Mouse (Mus musculus): Measurements from ENCODE around the gene Schip1. TPM values are rescaled to one million over a fixed set of nuclear protein-coding genes. Genes with fewer than 3 reads are reported as not detected.
"Not testable (repeated sequence)": the region's sequence is repeated elsewhere in the genome, so short reads cannot be mapped to it uniquely, and the experiment has no call there.

Gene Schip1
- polyA plus RNA-seq, 1 experiment = 0.11 TPM

GRCm38 (mm10) chr3:68059162-68059800, 5.3 kb upstream of the Schip1 start:
- H3K4me1 ChIP-seq (ENCODE audit: control insufficient read depth) = no peaks in the 10 kb centered on the region
- H3K36me3 ChIP-seq (ENCODE audit: control insufficient read depth) = no peaks in the 10 kb centered on the region
- no peaks in the 10 kb centered on the region; the same call in 1 of the 2 replicates for H3K27me3 ChIP-seq (ENCODE audit: control insufficient read depth)
- TF ChIP-seq GATA1 (IDR thresholded peaks at IDR 0.05; ENCODE audit: low read length) (no peak), TAL1 (IDR thresholded peaks at IDR 0.05; ENCODE audit: low read length) (no peak)
- H3K4me3 ChIP-seq (replicated peaks) = no peak overlapping the region
- no peaks in the 10 kb centered on the region for H3K9me3 ChIP-seq (ENCODE audit: control insufficient read depth, low read length)

- no peak overlapping the region for H3K4me3 ChIP-seq (replicated peaks)
- H3K27me3 ChIP-seq (ENCODE audit: control insufficient read depth) = no peaks in the 10 kb centered on the region
- no peaks in the 10 kb centered on the region for H3K4me1 ChIP-seq (ENCODE audit: control insufficient read depth)
- no peak for TF ChIP-seq GATA1 (IDR thresholded peaks at IDR 0.05; ENCODE audit: low read length)
- H3K36me3 ChIP-seq (ENCODE audit: control insufficient read depth) = no peaks in the 10 kb centered on the region
- H3K9me3 ChIP-seq (ENCODE audit: control insufficient read depth, low read length) = no peaks in the 10 kb centered on the region
Observed at GRCm38 (mm10) chr3:68071395-68072386, 7.1 kb downstream of the Schip1 start.

- no peaks in the 10 kb centered on the region for H3K9me3 ChIP-seq (ENCODE audit: control insufficient read depth, low read length)
- no peaks in the 10 kb centered on the region for H3K36me3 ChIP-seq (ENCODE audit: control insufficient read depth)
- no peaks in the 10 kb centered on the region for H3K27me3 ChIP-seq (ENCODE audit: control insufficient read depth)
- no peaks in the 10 kb centered on the region for H3K4me1 ChIP-seq (ENCODE audit: control insufficient read depth)
- no peak overlapping the region for H3K4me3 ChIP-seq (replicated peaks)
- TF ChIP-seq GATA1 (IDR thresholded peaks at IDR 0.05; ENCODE audit: low read length) (no peak), TAL1 (IDR thresholded peaks at IDR 0.05; ENCODE audit: low read length) (no peak)
Observed at GRCm38 (mm10) chr3:68077406-68077805, 12.8 kb downstream of the Schip1 start.

GRCm38 (mm10) chr3:68085024-68085423, 20.4 kb downstream of the Schip1 start:
- TF ChIP-seq TAL1 (IDR thresholded peaks at IDR 0.05; ENCODE audit: low read length) (no peak), GATA1 (IDR thresholded peaks at IDR 0.05; ENCODE audit: low read length) (no peak)
- Histone ChIP-seq H3K4me3 (replicated peaks) (no peak overlapping the region), H3K27me3 (ENCODE audit: control insufficient read depth) (no peaks in the 10 kb centered on the region), H3K9me3 (ENCODE audit: control insufficient read depth, low read length) (no peaks in the 10 kb centered on the region), H3K4me1 (ENCODE audit: control insufficient read depth) (no peaks in the 10 kb centered on the region), H3K36me3 (ENCODE audit: control insufficient read depth) (no peaks in the 10 kb centered on the region)

- Histone ChIP-seq H3K27me3 (ENCODE audit: control insufficient read depth) (no peaks in the 10 kb centered on the region), H3K9me3 (ENCODE audit: control insufficient read depth, low read length) (no peaks in the 10 kb centered on the region), H3K4me1 (ENCODE audit: control insufficient read depth) (no peaks in the 10 kb centered on the region), H3K4me3 (replicated peaks) (no peak overlapping the region), H3K36me3 (ENCODE audit: control insufficient read depth) (no peaks in the 10 kb centered on the region)
- TF ChIP-seq TAL1 (IDR thresholded peaks at IDR 0.05; ENCODE audit: low read length) (no peak), GATA1 (IDR thresholded peaks at IDR 0.05; ENCODE audit: low read length) (no peak)
Observed at GRCm38 (mm10) chr3:68092108-68092507, 27.5 kb downstream of the Schip1 start.

- H3K36me3 ChIP-seq (ENCODE audit: control insufficient read depth) = no peaks in the 10 kb centered on the region
- no peaks in the 10 kb centered on the region for H3K9me3 ChIP-seq (ENCODE audit: control insufficient read depth, low read length)
- no peak for TF ChIP-seq TAL1 (IDR thresholded peaks at IDR 0.05; ENCODE audit: low read length)
- no peak for TF ChIP-seq GATA1 (IDR thresholded peaks at IDR 0.05; ENCODE audit: low read length)
- H3K27me3 ChIP-seq (ENCODE audit: control insufficient read depth) = no peaks in the 10 kb centered on the region
- H3K4me1 ChIP-seq (ENCODE audit: control insufficient read depth) = no peaks in the 10 kb centered on the region
- no peak overlapping the region for H3K4me3 ChIP-seq (replicated peaks)
Observed at GRCm38 (mm10) chr3:68096724-68097431, 32.3 kb downstream of the Schip1 start.

- H3K36me3 ChIP-seq (ENCODE audit: control insufficient read depth) = not testable (repeated sequence)
Observed at GRCm38 (mm10) chr3:68099561-68099960, 35.0 kb downstream of the Schip1 start.

GRCm38 (mm10) chr3:68101343-68101742, 36.7 kb downstream of the Schip1 start:
- H3K4me1 ChIP-seq (ENCODE audit: control insufficient read depth) = no peaks in the 10 kb centered on the region
- H3K36me3 ChIP-seq (ENCODE audit: control insufficient read depth) = no peaks in the 10 kb centered on the region
- H3K9me3 ChIP-seq (ENCODE audit: control insufficient read depth, low read length) = no peaks in the 10 kb centered on the region
- no peak overlapping the region for H3K4me3 ChIP-seq (replicated peaks)
- H3K27me3 ChIP-seq (ENCODE audit: control insufficient read depth) = no peaks in the 10 kb centered on the region
- TF ChIP-seq GATA1 (IDR thresholded peaks at IDR 0.05; ENCODE audit: low read length) (no peak), TAL1 (IDR thresholded peaks at IDR 0.05; ENCODE audit: low read length) (no peak)

More at GRCm38 (mm10) chr3:68099561-68099960, 35.0 kb downstream of the Schip1 start:
- H3K27me3 ChIP-seq (ENCODE audit: control insufficient read depth); H3K4me3 ChIP-seq (replicated peaks); H3K9me3 ChIP-seq (ENCODE audit: control insufficient read depth, low read length); H3K4me1 ChIP-seq (ENCODE audit: control insufficient read depth): not testable (repeated sequence)
